In the genomic region with DNA sequence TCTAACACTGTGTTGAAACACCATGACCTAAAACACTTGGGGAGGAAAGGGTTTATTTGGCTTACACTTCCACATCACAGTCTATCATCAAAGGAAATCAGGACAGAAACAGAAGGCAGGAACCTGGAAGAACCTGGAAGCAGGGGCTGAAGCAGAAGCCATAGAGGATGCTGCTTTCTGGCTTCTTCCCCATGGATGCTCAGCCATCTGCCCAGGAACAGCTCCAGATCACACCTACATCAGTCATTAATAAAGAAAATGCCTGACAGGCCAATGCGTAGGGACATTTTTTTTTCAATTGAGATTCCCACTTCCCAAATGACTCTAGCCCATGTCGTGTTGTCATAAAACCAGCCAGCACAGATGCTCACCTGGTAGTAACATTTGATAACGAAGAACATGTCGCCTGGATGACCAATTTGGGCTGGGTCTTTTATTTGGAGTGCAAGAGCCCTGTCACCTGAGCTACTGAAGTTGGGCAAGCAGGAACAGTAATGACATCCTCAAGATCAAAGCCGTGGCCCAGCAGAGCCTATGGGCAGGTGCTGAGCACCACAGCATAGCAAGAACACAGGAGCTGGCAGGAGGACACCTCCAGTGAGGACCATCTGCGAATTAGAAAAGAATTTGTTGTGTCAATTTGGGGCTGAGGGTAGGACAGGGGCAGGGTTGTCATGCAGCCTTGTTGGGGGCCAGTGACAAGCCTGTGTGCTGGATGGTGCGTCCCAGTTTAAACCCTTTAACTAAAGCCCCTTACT, we compare ENCODE assay signal across 20 mouse cellular contexts. TPM values are rescaled to one million over a fixed set of nuclear protein-coding genes. Genes with fewer than 3 reads are reported as not detected.
A peak's percentile ranks its signal among the peaks of the same experiment; 100 is the strongest.
DNase-seq lines count a peak whose midpoint lies in the region; ATAC-seq and TF ChIP-seq lines count a peak whose summit lies in the region.
"Had no signal": no experiment of that assay in that cellular context is flagged by ENCODE, and none has a peak within 500 bp of the region (broad histone marks: within the 10 kb centered on the region; RNA-seq: fewer than 3 reads in every experiment).

No protein-coding gene starts in this region.

- no peak overlapping the region for H3K4me2 ChIP-seq in hindbrain, postnatal 0 days (ENCODE audit: low read depth, low read length)
- H3K4me2 ChIP-seq in hindbrain, embryonic 16.5 days (ENCODE audit: low read length): no peak overlapping the region
- H3K4me2 ChIP-seq: embryonic facial prominence, embryonic 12.5 days; heart, embryonic 12.5 days; hindbrain, embryonic 14.5 days had no signal

- H3K4me3 ChIP-seq in hindbrain, postnatal 0 days (ENCODE audit: low read length): no peak overlapping the region
- H3K4me3 ChIP-seq in hindbrain, embryonic 16.5 days (ENCODE audit: low read length): no peak overlapping the region
- H3K4me3 ChIP-seq: embryonic facial prominence, embryonic 12.5 days; heart, embryonic 12.5 days; hindbrain, embryonic 10.5 days had no signal

- peak overlapping the region; percentile 36; the same call in 1 of the 2 replicates for H3K27ac ChIP-seq in hindbrain, postnatal 0 days
- H3K27ac ChIP-seq in hindbrain, embryonic 16.5 days (ENCODE audit: low read depth, low read length): no peak overlapping the region
- H3K27ac ChIP-seq: embryonic facial prominence, embryonic 12.5 days; hindbrain, embryonic 10.5 days; hindbrain, embryonic 14.5 days had no signal

- WGBS in hindbrain, postnatal 0 days: 57% methylated on average over 7 of the region's 7 CpGs
- 76% methylated on average over 7 of the region's 7 CpGs for WGBS in hindbrain, embryonic 16.5 days

- DNase-seq in hindbrain, postnatal 0 days (ENCODE audit: low spot score): peak; percentile 29
- DNase-seq in cerebellum, adult 11 months: peak; percentile 41
- DNase-seq in cerebellum, adult 8-10 months: peak; percentile 46
- DNase-seq in cerebellum, postnatal 14 days: peak; percentile 76 to 80
- no peak for DNase-seq in adrenal gland, adult 18-20 months (ENCODE audit: low spot score in 2 of 2)
- no peak for DNase-seq in adipocyte (ENCODE audit: low spot score)
- DNase-seq in thymus, postnatal 10 days (ENCODE audit: low spot score in 2 of 2): no peak
- DNase-seq: adrenal gland, adult 2 months; adrenal gland, postnatal 25 days; gastrocnemius, postnatal 25 days; kidney, adult 8-10 months had no signal

- no peaks in the 10 kb centered on the region for H3K27me3 ChIP-seq in hindbrain, postnatal 0 days (ENCODE audit: insufficient read depth, low read length)
- H3K27me3 ChIP-seq in hindbrain, embryonic 16.5 days (replicated peaks; ENCODE audit: control insufficient read depth, insufficient read depth, low read length): no peaks in the 10 kb centered on the region
- H3K27me3 ChIP-seq: embryonic facial prominence, embryonic 12.5 days; heart, embryonic 12.5 days had no signal

- no peaks in the 10 kb centered on the region for H3K4me1 ChIP-seq in hindbrain, postnatal 0 days (ENCODE audit: insufficient read depth, low read length)
- H3K4me1 ChIP-seq in hindbrain, embryonic 16.5 days (ENCODE audit: control insufficient read depth, insufficient read depth, low read depth, low read length): no peaks in the 10 kb centered on the region
- H3K4me1 ChIP-seq: embryonic facial prominence, embryonic 12.5 days had no signal

- TF ChIP-seq CTCF in hindbrain, postnatal 0 days (IDR thresholded peaks at IDR 0.05; ENCODE audit: low read depth): no peak

- no peak overlapping the region for H3K9ac ChIP-seq in hindbrain, postnatal 0 days (replicated peaks; ENCODE audit: low read length)
- no peak overlapping the region for H3K9ac ChIP-seq in hindbrain, embryonic 16.5 days (ENCODE audit: low read depth, low read length)
- H3K9ac ChIP-seq: embryonic facial prominence, embryonic 12.5 days; heart, embryonic 12.5 days; hindbrain, embryonic 14.5 days had no signal

- ATAC-seq in hindbrain, postnatal 0 days: no peak
- ATAC-seq in hindbrain, embryonic 16.5 days: no peak
- ATAC-seq: forebrain, embryonic 16.5 days; inflammation-experienced regulatory T-cells, adult 6 months; intestine, postnatal 0 days had no signal

- no peaks in the 10 kb centered on the region for H3K36me3 ChIP-seq in hindbrain, postnatal 0 days (ENCODE audit: insufficient read depth, low read length)
- no peaks in the 10 kb centered on the region for H3K36me3 ChIP-seq in hindbrain, embryonic 16.5 days (ENCODE audit: control insufficient read depth, insufficient read depth, low read length)
- H3K36me3 ChIP-seq: embryonic facial prominence, embryonic 12.5 days; heart, embryonic 12.5 days; hindbrain, embryonic 10.5 days had no signal

- H3K9me3 ChIP-seq in hindbrain, postnatal 0 days (ENCODE audit: low read length): no peaks in the 10 kb centered on the region
- H3K9me3 ChIP-seq in hindbrain, embryonic 16.5 days (ENCODE audit: control insufficient read depth, low read length): no peaks in the 10 kb centered on the region
- H3K9me3 ChIP-seq: embryonic facial prominence, embryonic 12.5 days; heart, embryonic 12.5 days; hindbrain, embryonic 10.5 days had no signal

RNA-seq across cellular contexts. Expression of a gene that starts 22.0 kb away (rescaled TPM):
- 15.1 and 22.4 TPM in 2 replicates for total RNA-seq in hindbrain, postnatal 0 days (2014; rRNA removed)
- 13.0 and 14.1 TPM in 2 replicates for polyA plus RNA-seq in hindbrain, postnatal 0 days (2015; fragmentation: Nextera tagmentation; extraction: Ambion mirVana)
- 17.8 and 18.2 TPM in 2 replicates for polyA plus RNA-seq in hindbrain, embryonic 16.5 days (2015; fragmentation: Nextera tagmentation; extraction: Ambion mirVana)
- total RNA-seq in adrenal gland, adult 18-20 months (2021): 1 to 10 TPM; 4.8 to 5.9 TPM
- total RNA-seq: MEL had no signal

RNA-seq across cellular contexts. Expression of a gene that starts 50.6 kb away (rescaled TPM):
- total RNA-seq in hindbrain, postnatal 0 days (2014; rRNA removed): 20.5 and 21.9 TPM in 2 replicates
- polyA plus RNA-seq in hindbrain, postnatal 0 days (2015; fragmentation: Nextera tagmentation; extraction: Ambion mirVana): 10.7 and 11.9 TPM in 2 replicates
- polyA plus RNA-seq in hindbrain, embryonic 16.5 days (2015; fragmentation: Nextera tagmentation; extraction: Ambion mirVana): 17.5 and 20.7 TPM in 2 replicates
- 10 to 100 TPM; 10.2 to 11.1 TPM for total RNA-seq in adrenal gland, adult 18-20 months (2021)

RNA-seq across cellular contexts. Expression of a gene that starts 51.8 kb away (rescaled TPM):
- total RNA-seq in hindbrain, postnatal 0 days (2014; rRNA removed): 12.1 and 58.2 TPM in 2 replicates
- 14.4 and 14.7 TPM in 2 replicates for polyA plus RNA-seq in hindbrain, postnatal 0 days (2015; fragmentation: Nextera tagmentation; extraction: Ambion mirVana)
- 19.6 and 22.7 TPM in 2 replicates for polyA plus RNA-seq in hindbrain, embryonic 16.5 days (2015; fragmentation: Nextera tagmentation; extraction: Ambion mirVana)
- 10 to 100 TPM in 1 of 2 experiments, 1 to 10 TPM in 1; 5.4 to 10.3 TPM for total RNA-seq in adrenal gland, adult 18-20 months (2021)

Comparison
In these comparisons a context has a peak if more than half of its experiments do, and no peak if none do; other contexts are left out.
1. DNase-seq: peak in hindbrain, postnatal 0 days (single experiment), cerebellum, adult 11 months (single experiment), cerebellum, adult 8-10 months (single experiment) and cerebellum, postnatal 14 days (2 of 2); none in adrenal gland, adult 18-20 months (0 of 2), adipocyte (single experiment) and thymus, postnatal 10 days (0 of 2).